Mouse (Mus musculus) stomach, postnatal 0 days (tissue): ENCODE measurements at regions not wholly inside any gene's neighbourhood (a gene's known extent, or its start where the extent isn't known, plus 50 kb on each side); places are given as distances from the start of the nearest gene placed in this dataset.

Experiments
- CTCF ChIP-seq: IDR thresholded peaks from 2 replicates; pipeline ENCODE4 v1.5.1; 2016; ENCODE audit warnings: antibody characterized with exemption, low read depth, mild to moderate bottlenecking, moderate library complexity
- EP300 ChIP-seq: optimal IDR thresholded peaks from 2 replicates; pipeline ENCODE3; 2016; ENCODE audit warnings: antibody characterized with exemption

GRCm38 (mm10) chr12:78132016-78132797 lies 61.8 kb upstream of the Gm6657 start:
- TF ChIP-seq CTCF (no peak), EP300 (no peak)
